9 mouse cellular contexts compared by ENCODE assay signal in the genomic region with DNA sequence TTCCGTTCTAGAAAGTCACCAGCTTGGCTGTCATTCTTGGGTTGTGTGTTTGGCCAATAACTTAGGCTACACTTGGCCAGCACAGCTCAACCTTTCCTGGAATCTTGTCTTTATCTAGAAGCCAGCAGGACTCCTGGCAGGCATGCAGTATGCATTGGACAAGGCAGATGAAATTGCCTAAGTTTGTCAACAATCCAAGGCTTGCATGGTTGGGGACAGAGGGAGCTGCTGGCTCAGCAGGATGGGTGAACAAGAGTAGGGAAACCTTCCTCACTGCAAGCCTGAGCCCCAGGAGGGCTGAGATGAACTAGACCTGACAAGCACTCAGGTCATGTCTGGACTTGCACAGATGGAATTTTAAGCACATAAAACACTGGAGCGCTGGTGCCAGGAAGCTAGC.
DNase-seq lines count a peak whose midpoint lies in the region; ATAC-seq and TF ChIP-seq lines count a peak whose summit lies in the region.
"Had no signal": no experiment of that assay in that cellular context is flagged by ENCODE, and none has a peak within 500 bp of the region (broad histone marks: within the 10 kb centered on the region; RNA-seq: fewer than 3 reads in every experiment).

No protein-coding gene starts in this region.

- H3K27me3 ChIP-seq in intestine, postnatal 0 days (replicated peaks; ENCODE audit: control insufficient read depth, insufficient read depth, low read length): no peaks in the 10 kb centered on the region

- H3K36me3 ChIP-seq in intestine, postnatal 0 days (ENCODE audit: control insufficient read depth, insufficient read depth): no peaks in the 10 kb centered on the region

- TF ChIP-seq CTCF in intestine, postnatal 0 days (IDR thresholded peaks at IDR 0.05; ENCODE audit: low read depth): no peak

- 71% methylated on average over 2 of the region's 2 CpGs for WGBS in intestine, postnatal 0 days

- no peak overlapping the region for H3K4me2 ChIP-seq in intestine, postnatal 0 days (replicated peaks; ENCODE audit: low read depth)

- intact Hi-C loops in heart, postnatal 10 days (cut with DNase I): loop anchor here (5.0 kb wide), 1 partner anchor 186 kb away; no protein-coding TSS in a partner anchor
- intact Hi-C loops in left cerebral cortex, postnatal 36 days (cut with DNase I): no loop called here

- H3K4me1 ChIP-seq in intestine, postnatal 0 days (replicated peaks; ENCODE audit: control insufficient read depth, insufficient read depth, low read length): no peaks in the 10 kb centered on the region

- H3K27ac ChIP-seq in intestine, postnatal 0 days (ENCODE audit: low read depth, low read length): no peak overlapping the region

- H3K4me3 ChIP-seq in intestine, postnatal 0 days (ENCODE audit: low read depth, low read length): no peak overlapping the region
- H3K4me3 ChIP-seq: myocyte had no signal

- ATAC-seq in intestine, postnatal 0 days: no peak

- H3K9ac ChIP-seq in intestine, postnatal 0 days (ENCODE audit: low read depth, low read length): no peak overlapping the region

- H3K9me3 ChIP-seq in intestine, postnatal 0 days (ENCODE audit: control insufficient read depth): no peaks in the 10 kb centered on the region

- DNase-seq in adrenal gland, adult 8-10 months: peak; percentile 55
- DNase-seq in adrenal gland, postnatal 4 days (ENCODE audit: low spot score in 2 of 2): no peak
- DNase-seq in urinary bladder, postnatal 14 days (ENCODE audit: low spot score): peak; percentile 67
- no peak for DNase-seq in urinary bladder, postnatal 10 days (ENCODE audit: low spot score)
- DNase-seq in heart, postnatal 10 days: peak; percentile 80 to 84
- DNase-seq in yolk sac, embryonic 10.5 days (ENCODE audit: low spot score): peak; percentile 63
- DNase-seq in left cerebral cortex, postnatal 36 days (ENCODE audit: low spot score in 2 of 2): no peak

Comparison
In these comparisons a context has a peak if more than half of its experiments do, and no peak if none do; other contexts are left out.
1. DNase-seq: peak in adrenal gland, adult 8-10 months (single experiment), urinary bladder, postnatal 14 days (single experiment), heart, postnatal 10 days (2 of 2) and yolk sac, embryonic 10.5 days (single experiment); none in adrenal gland, postnatal 4 days (0 of 2), urinary bladder, postnatal 10 days (single experiment) and left cerebral cortex, postnatal 36 days (0 of 2).